Mouse (Mus musculus) right cerebral cortex, postnatal 10 days (tissue): ENCODE data around the gene Rnase4.

Experiments
- DNase-seq, 2 experiments: peaks; one replicate each; pipeline ENCODE4 v3.0.0; 2021; ENCODE audit warnings: low spot score in 2 of 2

Rnase4 gene

DNA sequence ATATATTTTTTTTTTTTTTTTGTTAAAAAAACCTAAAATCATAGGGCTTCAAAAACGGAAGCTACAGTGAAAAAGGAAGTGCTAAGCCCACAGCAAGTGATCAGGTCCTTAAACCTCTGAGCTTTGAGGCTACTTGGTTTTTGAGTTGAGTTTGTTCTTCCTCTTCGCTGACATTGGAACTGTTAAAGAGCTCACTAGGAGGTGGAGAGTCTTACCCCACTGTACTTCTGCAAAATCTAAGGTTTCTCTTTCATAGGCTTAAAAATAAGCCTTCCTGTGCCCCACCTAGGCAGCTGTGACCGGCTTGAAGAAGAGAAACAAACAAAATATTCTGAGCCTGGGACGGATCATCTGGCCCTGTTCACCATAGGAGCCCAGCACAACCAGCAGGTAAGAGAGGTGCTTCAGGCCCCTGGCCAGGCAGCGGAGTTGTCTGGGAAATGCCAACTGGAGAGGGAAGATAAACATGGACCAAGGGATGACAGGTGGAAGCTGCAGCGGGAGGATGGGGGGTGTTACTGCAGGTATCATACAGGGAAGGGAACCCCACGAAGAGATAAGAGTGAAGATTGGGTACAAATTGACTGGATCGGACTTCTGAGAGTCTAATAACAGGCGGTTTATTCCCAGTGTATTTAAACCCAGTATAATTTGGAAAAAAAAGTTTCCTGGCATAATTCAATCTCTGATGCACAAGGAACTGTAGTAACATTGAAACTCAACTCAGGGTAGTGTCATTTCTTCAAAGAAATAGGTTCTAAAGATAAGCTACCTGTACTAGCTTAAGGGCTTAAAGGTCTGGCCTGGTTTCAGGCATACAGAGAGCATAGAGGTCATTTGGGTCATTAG, 38.1 kb downstream of the Rnase4 start:
- DNase-seq, result no peak

DNA sequence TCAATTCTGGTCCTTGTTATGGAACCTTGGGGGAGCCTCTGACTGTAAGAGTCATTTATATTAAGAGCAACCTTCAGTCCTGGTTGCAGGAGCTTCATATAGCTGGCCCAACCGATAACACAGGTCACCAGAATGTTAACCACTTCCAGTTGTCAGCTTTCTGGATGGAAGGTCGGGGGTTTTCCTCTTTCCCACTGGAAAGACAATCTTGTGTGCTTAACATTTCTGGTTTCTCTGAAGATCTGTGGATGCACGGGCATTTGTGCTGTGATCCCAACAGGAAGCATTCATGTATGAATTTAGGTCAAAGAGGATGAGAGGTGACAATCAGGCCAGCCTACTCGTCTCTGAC, 38.7 kb downstream of the Rnase4 start:
- DNase-seq, result no peak

DNA sequence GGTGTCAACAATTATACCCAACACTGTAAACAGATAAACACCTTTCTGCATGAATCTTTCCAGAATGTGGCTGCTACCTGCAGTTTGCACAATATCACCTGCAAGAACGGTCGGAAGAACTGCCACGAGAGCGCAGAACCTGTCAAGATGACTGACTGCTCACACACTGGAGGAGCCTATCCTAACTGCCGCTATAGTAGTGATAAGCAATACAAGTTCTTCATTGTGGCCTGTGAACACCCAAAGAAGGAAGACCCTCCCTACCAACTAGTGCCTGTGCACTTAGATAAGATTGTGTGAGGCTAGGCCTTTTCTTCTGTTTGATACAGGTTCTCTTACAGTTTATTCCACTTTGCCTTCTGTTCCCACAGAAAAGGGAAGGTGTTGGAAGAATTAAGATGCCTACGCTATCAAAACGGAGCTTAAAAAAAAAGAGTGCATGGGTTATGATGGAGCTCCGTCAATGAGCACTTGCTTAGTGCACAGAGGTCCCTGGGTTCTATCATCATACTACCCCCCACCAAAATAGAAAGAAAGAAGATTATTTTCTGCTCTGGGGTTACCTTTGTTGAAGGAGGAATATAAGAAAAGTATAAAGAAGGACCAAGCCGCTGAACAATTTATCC, 39.6 kb downstream of the Rnase4 start:
- no peak for DNase-seq

DNA sequence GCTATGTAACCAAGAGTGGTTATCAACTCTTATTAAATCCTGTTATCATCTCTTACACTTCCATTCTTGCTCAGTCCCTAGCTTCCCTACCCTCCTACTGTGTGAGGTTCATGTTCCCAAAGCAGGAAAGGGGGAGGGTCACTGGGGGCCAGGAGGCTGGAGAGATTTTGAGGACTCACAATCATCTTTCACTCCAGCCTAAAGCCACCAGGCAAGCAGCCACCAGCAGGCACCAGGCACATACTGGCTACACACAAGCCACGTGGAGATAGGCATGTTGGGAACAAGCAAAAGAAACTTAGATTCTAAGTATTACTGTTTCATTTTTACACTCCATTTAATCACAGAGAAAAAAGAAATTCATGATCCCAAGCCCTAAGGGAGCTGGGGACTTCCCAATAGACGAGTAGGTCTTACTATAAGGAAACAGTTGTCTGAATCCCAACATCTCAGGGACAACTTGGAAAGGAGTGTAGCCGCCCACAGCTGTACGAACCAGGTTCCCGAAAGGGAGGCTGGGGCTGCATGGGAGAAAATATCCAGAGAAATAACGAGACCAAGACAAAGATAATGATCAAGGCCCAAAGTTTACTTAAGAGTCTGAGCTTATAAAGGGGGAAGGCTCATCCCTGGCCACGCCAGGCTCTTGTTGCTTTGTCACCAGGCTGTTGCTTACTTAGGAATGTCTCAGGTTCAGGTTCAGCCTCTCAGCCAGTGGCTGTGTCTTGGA, 40.4 kb downstream of the Rnase4 start:
- DNase-seq, result no peak

DNA sequence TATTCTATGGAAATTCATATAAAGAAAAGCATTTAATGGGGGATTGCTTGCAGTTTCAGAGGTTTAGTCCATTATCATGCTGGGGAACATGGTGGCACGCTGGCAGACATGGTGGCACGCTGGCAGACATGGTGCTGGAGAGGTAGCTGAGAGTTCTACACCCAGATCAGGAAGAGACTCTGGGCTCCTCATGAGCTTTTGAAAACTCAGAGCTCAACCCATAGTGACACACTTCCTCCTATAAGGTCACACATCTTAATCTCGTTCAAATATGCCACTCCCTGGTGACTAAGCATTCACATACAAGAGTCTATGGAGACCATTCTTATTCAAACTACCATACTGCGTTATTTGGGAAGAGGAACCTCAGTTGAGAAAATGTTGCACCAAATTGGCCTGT, 41.5 kb downstream of the Rnase4 start:
- no peak for DNase-seq

DNA sequence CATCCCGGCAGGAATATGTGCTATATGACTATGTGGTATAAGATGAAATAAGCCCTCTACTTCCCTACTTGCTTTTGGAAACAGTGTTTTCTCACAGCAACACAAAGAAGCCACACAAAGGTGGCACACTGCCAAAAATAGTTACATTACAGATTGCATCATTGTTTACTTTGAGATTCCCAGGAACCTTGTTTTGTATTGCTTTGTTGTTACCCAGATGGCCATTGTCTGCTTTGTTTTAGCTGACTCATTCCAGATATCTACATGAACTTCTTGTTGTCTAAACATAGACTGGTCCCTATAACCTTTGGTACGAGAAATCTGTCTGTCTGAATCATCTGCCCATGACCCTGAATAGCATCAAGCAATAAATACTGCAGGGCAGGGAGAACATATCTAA, 49.5 kb downstream of the Rnase4 start:
- no peak for DNase-seq

DNA sequence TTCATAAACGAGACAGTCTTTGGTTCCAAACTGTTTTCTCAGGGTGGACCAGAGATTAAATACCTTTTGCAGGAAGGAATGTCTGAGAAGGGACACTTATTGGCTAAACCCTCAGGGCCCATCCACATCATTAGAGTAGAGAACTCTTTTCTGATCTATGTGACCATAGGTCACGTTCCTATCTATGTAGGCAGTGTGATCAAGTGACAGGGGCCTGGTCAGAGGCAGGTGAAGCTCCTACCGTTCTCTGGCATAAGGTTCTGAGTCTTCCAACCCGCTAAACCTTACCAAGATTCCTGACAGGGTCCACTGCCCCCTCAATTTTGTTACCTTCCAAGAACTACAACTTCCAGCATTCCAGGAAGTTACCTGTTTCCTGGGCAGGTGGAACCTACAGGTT, 51.2 kb downstream of the Rnase4 start:
- no peak for DNase-seq

DNA sequence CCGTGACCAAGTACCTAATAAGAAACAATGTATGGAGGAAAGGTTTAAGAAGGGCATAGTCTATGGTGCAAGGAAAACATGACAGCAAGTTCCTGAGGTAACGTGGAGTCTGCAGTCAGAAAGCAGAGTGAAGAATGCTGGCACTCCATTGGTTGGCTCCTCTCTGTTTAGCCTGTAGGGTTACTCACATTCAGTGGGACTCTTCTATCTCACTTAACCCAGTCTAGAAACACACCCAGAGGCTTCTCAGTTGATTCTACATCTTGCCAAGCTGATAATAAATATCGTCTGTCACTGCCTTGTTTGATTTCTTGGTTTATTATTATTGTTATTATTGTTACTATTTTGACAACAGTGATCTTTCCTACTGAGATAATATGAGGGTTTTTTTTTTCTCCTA, 51.7 kb downstream of the Rnase4 start:
- no peak for DNase-seq

DNA sequence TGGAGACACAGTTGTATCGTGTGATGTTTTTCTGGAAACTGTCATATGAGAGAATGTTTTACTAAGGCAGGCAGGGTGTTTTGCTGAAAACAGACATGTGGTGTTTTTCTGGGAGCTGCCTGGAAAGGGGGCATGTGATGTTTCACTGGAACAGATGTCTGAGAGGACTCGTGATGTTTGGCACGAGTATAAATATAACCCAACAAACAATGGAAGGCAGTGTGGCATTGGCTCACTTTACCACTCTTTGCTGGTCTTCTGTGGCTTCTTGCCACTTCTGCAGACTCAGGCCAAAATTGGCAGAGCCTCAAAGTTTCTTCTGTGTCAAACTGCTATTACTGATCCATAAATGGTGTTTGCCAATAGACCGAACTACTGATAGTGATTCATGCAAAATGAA, 52.4 kb downstream of the Rnase4 start:
- DNase-seq, result peak in 1 of 2 experiments; percentile 33

DNA sequence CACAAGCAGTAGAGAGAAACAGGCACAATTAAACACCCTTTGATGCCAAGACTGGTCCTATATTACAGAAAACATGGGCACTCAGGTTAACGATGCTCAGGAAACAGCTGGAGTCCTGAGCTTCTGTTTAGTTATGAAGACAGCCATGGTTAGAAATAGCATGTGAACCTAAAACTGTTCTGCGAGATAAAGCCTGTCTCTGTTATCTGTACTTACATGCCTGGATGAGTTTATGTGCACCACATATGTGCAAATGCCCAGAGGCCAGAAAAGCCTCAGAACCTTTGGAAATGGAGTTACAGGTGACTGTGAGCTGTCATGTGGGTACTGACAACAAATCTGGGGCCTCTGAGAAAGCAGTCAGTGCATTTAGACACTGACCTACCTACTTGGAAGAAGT, 53.1 kb downstream of the Rnase4 start:
- no peak for DNase-seq

DNA sequence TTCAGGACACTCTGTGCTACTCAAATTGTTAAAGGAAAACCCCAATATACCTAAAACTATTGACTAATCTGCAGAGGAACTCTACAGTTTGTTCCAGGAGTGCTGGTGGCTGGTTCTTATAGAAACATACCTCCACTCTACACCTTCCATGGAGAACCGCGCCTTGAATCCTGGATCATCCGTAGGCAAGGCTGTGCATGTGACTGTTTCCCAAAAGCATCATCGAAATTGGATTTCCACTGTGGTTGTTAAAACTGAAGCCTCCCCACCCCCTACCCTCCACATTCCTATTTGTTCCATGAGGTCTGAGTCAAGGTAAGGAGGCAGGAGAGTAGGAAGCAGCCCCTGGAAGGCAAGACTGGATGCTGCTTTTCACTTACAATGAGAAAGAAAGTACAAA, 53.6 kb downstream of the Rnase4 start:
- DNase-seq, result no peak

DNA sequence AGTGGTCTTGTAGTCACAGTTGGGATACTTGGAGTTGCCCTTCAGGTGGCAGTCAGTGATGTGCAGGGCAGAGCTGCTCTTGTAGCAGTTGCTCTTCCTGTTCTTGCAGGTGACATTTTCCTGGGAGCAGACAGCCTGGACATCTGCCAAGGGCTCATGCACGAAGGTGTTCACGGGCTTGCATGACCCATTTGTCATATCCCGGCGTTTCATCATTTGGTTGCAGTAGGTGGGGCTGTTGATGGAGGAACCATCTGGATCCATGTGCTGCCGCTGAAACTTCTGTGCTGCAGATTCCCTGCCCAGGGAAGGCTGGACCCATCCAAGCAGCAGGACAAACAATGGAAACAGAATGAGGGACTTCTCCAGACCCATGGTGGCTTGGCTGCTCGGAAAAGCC, 54.6 kb downstream of the Rnase4 start:
- no peak for DNase-seq

DNA sequence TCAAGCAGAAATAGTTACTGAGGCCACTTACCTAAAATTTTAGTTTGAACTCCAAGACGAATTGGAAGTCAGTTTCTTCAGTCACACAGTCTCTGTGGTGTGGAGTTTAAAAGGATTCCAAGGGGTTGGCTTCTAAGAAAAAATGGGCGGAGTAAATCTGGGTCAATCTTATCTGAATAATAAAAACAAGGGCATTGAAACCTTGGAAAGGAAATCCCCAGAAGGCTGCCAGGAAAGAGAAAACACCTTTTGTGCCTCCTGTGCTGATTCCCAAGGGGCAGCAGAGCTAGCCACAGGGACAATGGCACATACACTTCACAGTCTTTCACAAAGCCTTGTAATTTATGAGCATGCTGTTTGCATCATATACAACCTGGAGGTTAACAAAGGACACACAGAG, 55.8 kb downstream of the Rnase4 start, which contains the start of gene Rnase1:
Rnase1 (minus strand) TSS at position 101 of the 400 bp plus-strand sequence.
- DNase-seq, result no peak

DNA sequence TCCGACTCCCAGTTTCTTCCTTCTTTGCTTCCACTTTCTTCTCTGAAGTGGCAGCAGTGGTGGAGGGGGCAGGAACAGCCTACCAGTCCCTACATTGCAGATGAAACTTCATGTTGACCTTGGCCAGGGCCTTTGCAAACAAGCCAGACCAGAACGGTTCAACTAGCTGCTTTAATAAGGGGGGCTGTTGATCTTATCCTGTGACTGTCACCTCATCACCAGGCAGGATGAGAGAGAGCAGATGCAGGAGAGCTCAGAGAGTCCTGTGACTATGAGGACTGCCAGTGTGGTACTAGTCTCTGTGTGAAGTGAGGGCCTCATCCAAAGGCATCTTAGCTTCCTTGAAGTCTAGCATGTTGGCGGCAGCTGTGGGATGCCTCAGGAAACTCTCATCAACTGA, 57.1 kb downstream of the Rnase4 start:
- DNase-seq, result no peak

DNA sequence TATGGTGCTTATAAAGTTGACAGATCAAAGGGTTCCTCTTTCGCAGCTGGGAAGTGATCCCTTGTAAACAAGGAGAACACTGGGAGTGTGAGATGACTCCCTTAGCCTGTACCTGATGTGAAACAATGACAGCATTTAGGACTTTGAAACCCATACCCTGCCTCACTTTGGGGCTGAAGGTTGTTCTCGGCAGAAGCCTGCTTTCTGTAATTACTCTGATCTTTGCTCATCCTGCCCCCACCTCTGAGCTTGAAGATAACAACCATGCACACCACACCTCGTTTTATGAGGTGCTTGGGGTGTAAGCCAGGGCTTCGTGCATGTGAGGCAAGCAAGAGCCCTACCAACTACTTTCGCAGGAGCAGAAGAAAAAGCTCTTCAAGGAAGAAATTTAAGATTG, 58.3 kb downstream of the Rnase4 start:
- DNase-seq, result no peak

DNA sequence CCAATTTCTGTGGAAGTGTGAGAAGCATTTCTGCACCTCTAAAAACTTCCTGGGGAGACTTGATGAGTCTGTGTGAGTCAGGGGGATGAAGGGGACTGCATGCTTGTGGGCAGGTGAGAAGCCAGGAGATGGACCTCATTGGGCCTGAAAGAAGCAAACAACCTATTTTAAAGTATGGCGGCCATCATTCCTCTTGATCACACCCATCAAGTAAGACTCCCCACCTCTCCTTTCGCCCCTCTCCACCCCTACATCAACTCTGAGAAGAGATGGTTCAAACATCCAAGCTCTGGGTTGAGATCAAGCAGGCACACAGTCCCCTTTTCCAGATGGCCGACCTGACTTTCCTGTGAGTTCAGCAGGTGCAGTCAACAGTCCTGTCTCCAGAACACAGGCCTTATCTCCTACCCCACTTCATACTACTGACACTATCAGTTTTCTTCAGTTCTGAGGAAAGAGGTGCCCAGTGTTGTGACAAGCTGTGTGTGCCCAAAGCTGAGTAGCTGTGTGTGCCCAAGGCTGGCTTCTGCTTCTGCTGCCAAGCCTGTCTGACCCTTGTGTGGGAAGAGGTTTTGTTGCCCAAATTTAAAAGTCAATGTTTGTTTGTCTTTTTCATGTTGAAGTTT, 59.4 kb downstream of the Rnase4 start:
- no peak for DNase-seq

DNA sequence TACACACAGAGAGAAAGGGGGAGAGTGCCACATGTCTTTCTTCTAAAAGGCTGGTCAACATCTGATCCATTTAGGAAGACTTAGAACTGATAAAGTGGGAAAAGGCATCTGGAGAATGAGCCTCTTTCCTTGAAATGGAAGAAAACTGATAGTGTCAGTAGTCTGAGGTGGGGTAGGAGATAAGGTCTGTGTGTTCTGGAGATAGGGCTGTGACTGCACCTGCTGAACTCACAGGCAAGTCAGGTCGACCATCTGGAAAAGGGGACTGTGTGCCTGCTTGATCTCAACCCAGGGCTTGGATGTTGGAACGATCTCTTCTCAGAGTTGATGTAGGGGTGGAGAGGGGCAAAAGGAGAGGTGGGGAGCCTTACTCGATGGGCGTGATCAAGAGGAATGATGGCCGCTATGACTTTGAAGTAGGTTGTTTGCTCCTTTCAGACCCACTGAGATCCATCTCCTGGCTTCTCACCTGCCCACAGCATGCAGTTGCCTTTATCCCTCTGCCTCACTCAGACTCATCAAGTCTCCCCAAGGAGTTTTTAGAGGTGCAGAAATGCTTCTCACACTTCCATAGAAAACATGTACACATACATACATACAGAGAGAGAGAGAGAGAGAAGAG, 61.5 kb downstream of the Rnase4 start:
- no peak for DNase-seq
